Mouse (Mus musculus): Measurements from ENCODE around the gene Zfp1. TPM values are rescaled to one million over a fixed set of nuclear protein-coding genes. Genes with fewer than 3 reads are reported as not detected.

Gene Zfp1
- polyA plus RNA-seq, 1 experiment from 2014 or later = 20.5 TPM

DNA sequence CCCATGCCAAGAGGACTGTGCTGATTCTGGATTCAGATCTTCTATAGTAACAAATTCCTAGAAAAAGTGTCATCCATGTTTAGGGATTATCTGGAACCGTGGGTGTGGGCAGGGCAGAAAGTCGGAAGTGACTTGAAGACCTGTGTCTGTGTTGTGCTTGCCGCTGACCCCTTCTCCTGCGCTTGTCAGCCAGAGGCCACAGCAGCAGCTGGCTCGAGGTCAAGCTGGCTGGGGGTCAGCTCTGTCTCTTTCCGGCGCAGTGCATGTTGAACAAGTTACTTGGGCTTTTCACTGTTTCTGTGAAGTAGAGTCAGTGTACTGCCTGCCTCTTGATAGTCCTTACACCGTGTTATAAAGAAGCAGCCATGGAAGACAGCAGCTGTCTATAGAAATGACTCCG is 36.2 kb upstream of the Zfp1 start:
- no peaks in the 10 kb centered on the region for H3K36me3 ChIP-seq (ENCODE audit: insufficient read depth, low read length)
- H3K9me3 ChIP-seq (ENCODE audit: low read length) = no peaks in the 10 kb centered on the region
- no peak for ATAC-seq (ENCODE audit: low FRiP score, low TSS enrichment)
- H3K4me2 ChIP-seq (replicated peaks; ENCODE audit: low read depth, low read length) = no peak overlapping the region
- H3K9ac ChIP-seq (replicated peaks; ENCODE audit: low read length) = no peak overlapping the region
- no peaks in the 10 kb centered on the region for H3K27me3 ChIP-seq (ENCODE audit: insufficient read depth, low read length)
- WGBS = 68% methylated on average over 9 of the region's 9 CpGs
- no peak overlapping the region for H3K4me3 ChIP-seq (ENCODE audit: low read length)
- H3K4me1 ChIP-seq (ENCODE audit: insufficient read depth, low read length) = no peaks in the 10 kb centered on the region
- no peak overlapping the region for H3K27ac ChIP-seq (ENCODE audit: low read length)

DNA sequence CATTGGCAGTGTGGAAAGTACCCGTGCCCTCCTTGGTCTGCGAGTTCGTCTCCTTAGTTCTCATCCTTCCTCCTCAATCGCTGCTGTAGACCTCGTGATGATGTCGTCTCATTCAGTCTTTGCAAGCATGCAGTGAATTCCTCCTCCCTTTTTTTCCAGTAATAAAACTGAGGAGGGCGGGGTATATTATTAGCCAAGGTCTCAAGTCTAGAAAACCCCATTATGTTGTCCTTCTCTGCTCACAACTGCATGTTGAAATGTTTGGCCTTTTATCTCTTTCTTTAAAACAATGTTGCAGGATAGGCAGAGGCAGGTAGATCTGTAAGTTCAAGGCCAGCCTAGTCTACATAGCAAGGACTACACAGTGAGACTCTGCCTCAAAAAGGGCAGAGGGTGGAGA is 35.8 kb upstream of the Zfp1 start:
- Histone ChIP-seq H3K9me3 (ENCODE audit: low read length) (no peaks in the 10 kb centered on the region), H3K4me2 (replicated peaks; ENCODE audit: low read depth, low read length) (no peak overlapping the region), H3K9ac (replicated peaks; ENCODE audit: low read length) (no peak overlapping the region), H3K4me1 (ENCODE audit: insufficient read depth, low read length) (no peaks in the 10 kb centered on the region), H3K27ac (ENCODE audit: low read length) (no peak overlapping the region), H3K36me3 (ENCODE audit: insufficient read depth, low read length) (peaks cover 3% of the 10 kb centered on the region), H3K4me3 (ENCODE audit: low read length) (no peak overlapping the region), H3K27me3 (ENCODE audit: insufficient read depth, low read length) (no peaks in the 10 kb centered on the region)
- no peak for ATAC-seq (ENCODE audit: low FRiP score, low TSS enrichment)
- WGBS = 90% methylated on average over 7 of the region's 7 CpGs

DNA sequence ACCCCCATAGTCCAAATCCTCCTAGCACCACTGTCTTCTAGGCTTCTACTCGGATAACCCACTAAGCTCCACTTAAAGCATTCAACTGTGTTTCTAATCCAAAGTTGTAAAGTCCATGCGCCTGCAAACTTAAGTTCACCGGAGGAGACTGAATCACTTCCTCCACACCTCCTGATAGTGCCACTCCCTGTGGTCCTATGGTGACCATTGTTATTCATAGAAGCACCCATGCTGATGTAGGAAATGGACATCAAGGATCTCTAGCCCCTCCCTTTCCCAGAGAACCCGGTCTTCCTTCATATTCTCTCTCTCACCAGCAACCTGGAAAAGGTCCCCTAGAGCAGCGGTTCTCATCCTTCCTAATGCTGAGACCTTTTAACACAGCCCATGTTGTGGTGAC is 30.0 kb upstream of the Zfp1 start:
- Histone ChIP-seq H3K4me2 (replicated peaks; ENCODE audit: low read depth, low read length) (no peak overlapping the region), H3K27ac (ENCODE audit: low read length) (no peak overlapping the region), H3K9me3 (ENCODE audit: low read length) (no peaks in the 10 kb centered on the region), H3K4me3 (ENCODE audit: low read length) (no peak overlapping the region), H3K4me1 (ENCODE audit: insufficient read depth, low read length) (no peaks in the 10 kb centered on the region), H3K9ac (replicated peaks; ENCODE audit: low read length) (no peak overlapping the region), H3K36me3 (ENCODE audit: insufficient read depth, low read length) (peaks cover 5% of the 10 kb centered on the region), H3K27me3 (ENCODE audit: insufficient read depth, low read length) (no peaks in the 10 kb centered on the region)
- 79% methylated on average over 5 of the region's 5 CpGs for WGBS
- ATAC-seq (ENCODE audit: low FRiP score, low TSS enrichment) = no peak

DNA sequence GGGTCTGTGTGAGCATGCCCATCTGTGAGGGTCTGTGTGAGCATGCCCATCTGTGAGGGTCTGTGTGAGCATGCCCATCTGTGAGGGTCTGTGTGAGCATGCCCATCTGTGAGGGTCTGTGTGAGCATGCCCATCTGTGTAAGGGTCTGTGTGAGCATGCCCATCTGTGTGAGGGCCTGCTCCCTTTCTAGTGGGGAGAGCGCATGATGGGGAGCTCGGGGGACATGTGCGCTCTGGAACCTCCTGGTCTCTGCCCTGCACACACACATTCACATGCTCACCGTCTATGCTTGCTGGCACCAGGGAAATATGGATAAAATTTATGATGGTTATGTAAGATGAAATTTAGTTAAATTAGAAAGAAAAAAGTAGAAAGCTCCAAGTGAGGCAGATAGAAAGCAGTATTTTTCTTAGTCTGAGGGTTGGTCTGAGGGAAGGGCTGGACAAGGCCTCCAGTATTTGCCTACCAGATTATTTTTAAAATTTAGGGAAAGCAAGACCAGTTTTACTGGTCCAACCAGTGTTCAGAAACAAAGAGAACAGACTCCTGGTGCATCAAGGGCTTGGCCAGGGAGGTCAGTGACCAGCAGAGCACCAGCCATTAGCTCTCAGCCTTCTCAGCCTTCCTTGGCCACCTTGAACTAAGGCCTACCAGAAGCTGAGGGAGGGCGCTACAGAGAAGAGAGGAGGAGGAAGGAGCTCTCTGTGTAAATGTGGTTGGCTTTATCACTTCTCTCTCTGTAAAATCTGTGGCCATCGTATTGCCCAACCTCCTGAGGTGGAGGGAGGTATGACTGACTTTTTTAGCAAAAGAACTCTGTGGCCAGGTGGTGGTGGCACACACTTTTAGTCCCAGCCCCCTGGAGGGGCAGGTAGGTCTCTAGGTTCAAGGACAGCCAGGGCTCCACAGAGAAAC is 28.2 kb upstream of the Zfp1 start:
- H3K27ac ChIP-seq (ENCODE audit: low read length) = no peak overlapping the region
- no peak overlapping the region for H3K9ac ChIP-seq (replicated peaks; ENCODE audit: low read length)
- ATAC-seq (ENCODE audit: low FRiP score, low TSS enrichment) = no peak
- no peaks in the 10 kb centered on the region for H3K27me3 ChIP-seq (ENCODE audit: insufficient read depth, low read length)
- 90% methylated on average over 6 of the region's 6 CpGs for WGBS
- H3K9me3 ChIP-seq (ENCODE audit: low read length) = no peaks in the 10 kb centered on the region
- H3K4me1 ChIP-seq (ENCODE audit: insufficient read depth, low read length) = no peaks in the 10 kb centered on the region
- no peak overlapping the region for H3K4me2 ChIP-seq (replicated peaks; ENCODE audit: low read depth, low read length)
- peaks cover 8% of the 10 kb centered on the region for H3K36me3 ChIP-seq (ENCODE audit: insufficient read depth, low read length)
- H3K4me3 ChIP-seq (ENCODE audit: low read length) = no peak overlapping the region

DNA sequence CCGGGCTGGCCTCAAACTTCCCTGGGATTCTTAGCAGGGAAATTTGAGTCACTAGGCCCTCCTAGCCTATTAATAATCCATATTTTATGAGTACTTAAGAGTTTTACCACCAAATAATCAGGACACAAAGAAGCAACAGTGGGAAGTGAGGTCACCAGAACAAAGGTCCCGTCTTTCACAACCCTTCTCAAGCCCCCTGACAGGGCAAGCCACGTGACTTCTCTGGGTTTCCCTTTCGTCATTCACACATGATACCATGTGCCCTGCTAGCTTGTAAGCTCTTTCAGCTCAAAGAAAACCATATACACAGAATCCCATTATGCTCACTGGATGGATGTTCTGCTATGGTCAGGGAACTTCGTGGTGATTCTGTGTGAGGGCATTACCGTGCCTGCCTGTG is 25.4 kb upstream of the Zfp1 start:
- Histone ChIP-seq H3K27me3 (ENCODE audit: insufficient read depth, low read length) (no peaks in the 10 kb centered on the region), H3K9ac (replicated peaks; ENCODE audit: low read length) (no peak overlapping the region), H3K4me2 (replicated peaks; ENCODE audit: low read depth, low read length) (no peak overlapping the region), H3K4me1 (ENCODE audit: insufficient read depth, low read length) (no peaks in the 10 kb centered on the region), H3K27ac (ENCODE audit: low read length) (no peak overlapping the region), H3K9me3 (ENCODE audit: low read length) (no peaks in the 10 kb centered on the region), H3K4me3 (ENCODE audit: low read length) (no peak overlapping the region), H3K36me3 (ENCODE audit: insufficient read depth, low read length) (peaks cover 18% of the 10 kb centered on the region; the same call in 1 of the 2 replicates)
- no peak for ATAC-seq (ENCODE audit: low FRiP score, low TSS enrichment)
- 68% methylated on average over 6 of the region's 6 CpGs for WGBS

DNA sequence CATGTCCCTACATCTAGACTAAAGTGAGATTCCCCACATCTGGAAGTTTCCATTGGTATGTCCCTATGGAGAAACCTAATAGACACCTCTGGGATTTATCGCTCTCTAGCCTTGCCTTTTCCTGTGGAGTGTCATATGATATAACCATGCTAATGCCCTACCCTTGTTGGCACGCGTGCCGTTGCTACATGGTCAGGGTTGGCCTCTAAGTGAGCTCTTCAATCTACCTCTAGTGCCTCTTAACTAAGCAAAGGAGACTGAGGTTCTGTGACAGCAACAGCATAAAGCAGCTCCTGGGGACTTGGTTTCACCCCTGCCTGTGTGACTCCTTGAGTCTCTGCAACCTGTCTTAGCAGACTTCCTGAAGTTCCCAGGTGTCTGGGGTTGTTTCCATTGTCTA is 24.9 kb upstream of the Zfp1 start:
- Histone ChIP-seq H3K4me3 (ENCODE audit: low read length) (no peak overlapping the region), H3K9ac (replicated peaks; ENCODE audit: low read length) (no peak overlapping the region), H3K27ac (ENCODE audit: low read length) (no peak overlapping the region), H3K27me3 (ENCODE audit: insufficient read depth, low read length) (no peaks in the 10 kb centered on the region), H3K9me3 (ENCODE audit: low read length) (no peaks in the 10 kb centered on the region), H3K36me3 (ENCODE audit: insufficient read depth, low read length) (peaks cover 20% of the 10 kb centered on the region; the same call in 1 of the 2 replicates), H3K4me2 (replicated peaks; ENCODE audit: low read depth, low read length) (no peak overlapping the region), H3K4me1 (ENCODE audit: insufficient read depth, low read length) (no peaks in the 10 kb centered on the region)
- no peak for ATAC-seq (ENCODE audit: low FRiP score, low TSS enrichment)
- WGBS = 82% methylated on average over 4 of the region's 4 CpGs

DNA sequence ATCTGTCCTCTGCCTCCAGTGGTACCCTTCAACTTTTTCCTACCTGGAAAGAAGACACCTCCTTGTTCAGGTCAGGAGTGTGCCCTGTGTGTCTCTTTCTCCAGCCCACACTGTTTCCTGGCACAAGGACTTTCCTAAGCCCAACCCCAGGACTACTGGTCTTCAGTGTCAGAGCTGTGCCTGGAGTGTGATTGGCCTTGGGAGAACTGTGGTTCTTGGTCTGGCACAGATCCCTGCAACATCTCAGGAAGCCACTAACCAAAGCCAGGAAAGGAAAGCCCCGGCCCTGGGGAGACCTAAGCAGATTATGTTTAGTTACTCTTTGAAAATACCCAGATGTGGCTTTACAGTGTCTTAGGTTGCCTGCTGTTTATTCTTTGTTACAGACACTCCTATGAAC is 23.3 kb upstream of the Zfp1 start:
- Histone ChIP-seq H3K4me2 (replicated peaks; ENCODE audit: low read depth, low read length) (no peak overlapping the region), H3K36me3 (ENCODE audit: insufficient read depth, low read length) (peaks cover 20% of the 10 kb centered on the region; the same call in 1 of the 2 replicates), H3K27me3 (ENCODE audit: insufficient read depth, low read length) (no peaks in the 10 kb centered on the region), H3K4me1 (ENCODE audit: insufficient read depth, low read length) (no peaks in the 10 kb centered on the region), H3K9ac (replicated peaks; ENCODE audit: low read length) (no peak overlapping the region), H3K4me3 (ENCODE audit: low read length) (no peak overlapping the region), H3K27ac (ENCODE audit: low read length) (no peak overlapping the region), H3K9me3 (ENCODE audit: low read length) (no peaks in the 10 kb centered on the region)
- ATAC-seq (ENCODE audit: low FRiP score, low TSS enrichment) = no peak
- WGBS = 76% methylated on average over 1 of the region's 1 CpGs

DNA sequence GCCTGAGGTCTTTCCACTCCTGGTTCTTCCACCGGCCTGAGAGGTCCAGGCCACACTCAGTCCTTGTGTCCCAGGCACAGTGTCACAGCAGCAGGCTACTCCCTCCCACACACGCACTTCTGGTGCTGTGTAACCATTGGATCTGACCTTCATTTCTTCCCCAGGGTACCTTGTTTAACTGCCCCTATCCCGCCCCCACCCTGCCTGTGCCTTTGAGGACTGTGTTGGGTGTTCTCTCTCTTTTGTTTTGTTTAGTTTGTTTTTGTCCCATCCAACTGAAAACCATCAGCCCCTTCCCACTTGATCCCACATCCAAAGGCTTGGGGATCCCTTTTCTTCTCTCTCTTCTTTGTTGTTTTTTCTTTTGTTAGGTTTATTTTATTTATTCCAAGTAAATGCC is 21.1 kb upstream of the Zfp1 start:
- H3K36me3 ChIP-seq (ENCODE audit: insufficient read depth, low read length) = peaks cover 20% of the 10 kb centered on the region; the same call in 1 of the 2 replicates
- no peak overlapping the region for H3K4me2 ChIP-seq (replicated peaks; ENCODE audit: low read depth, low read length)
- H3K27me3 ChIP-seq (ENCODE audit: insufficient read depth, low read length) = no peaks in the 10 kb centered on the region
- no peak overlapping the region for H3K9ac ChIP-seq (replicated peaks; ENCODE audit: low read length)
- ATAC-seq (ENCODE audit: low FRiP score, low TSS enrichment) = no peak
- 61% methylated on average over 3 of the region's 3 CpGs for WGBS
- H3K27ac ChIP-seq (ENCODE audit: low read length) = no peak overlapping the region
- no peak overlapping the region for H3K4me3 ChIP-seq (ENCODE audit: low read length)
- H3K4me1 ChIP-seq (ENCODE audit: insufficient read depth, low read length) = peaks cover 5% of the 10 kb centered on the region
- no peaks in the 10 kb centered on the region for H3K9me3 ChIP-seq (ENCODE audit: low read length)

DNA sequence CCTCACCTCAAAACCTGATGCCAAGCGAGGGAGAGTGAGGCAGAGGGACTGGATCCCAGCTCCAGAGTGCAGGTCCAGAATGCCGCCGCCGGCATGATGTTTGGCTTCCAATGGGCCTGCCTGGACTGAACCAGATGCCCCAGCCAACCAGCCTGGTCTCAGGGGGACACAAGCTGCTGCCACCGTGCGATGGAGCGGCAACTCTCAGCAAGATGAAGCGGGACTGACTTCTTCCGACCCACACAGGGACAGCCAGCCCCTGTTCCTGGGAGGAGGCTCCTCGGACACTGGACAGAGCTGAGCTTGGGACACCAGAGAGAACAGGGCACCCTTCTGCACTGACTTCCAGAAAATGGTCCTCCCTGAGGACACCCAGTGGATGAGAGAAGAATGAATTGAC is 20.6 kb upstream of the Zfp1 start:
- Histone ChIP-seq H3K9me3 (ENCODE audit: low read length) (no peaks in the 10 kb centered on the region), H3K4me1 (ENCODE audit: insufficient read depth, low read length) (peaks cover 5% of the 10 kb centered on the region), H3K27ac (ENCODE audit: low read length) (no peak overlapping the region), H3K4me2 (replicated peaks; ENCODE audit: low read depth, low read length) (no peak overlapping the region), H3K36me3 (ENCODE audit: insufficient read depth, low read length) (peaks cover 20% of the 10 kb centered on the region; the same call in 1 of the 2 replicates), H3K4me3 (ENCODE audit: low read length) (no peak overlapping the region), H3K9ac (replicated peaks; ENCODE audit: low read length) (no peak overlapping the region), H3K27me3 (ENCODE audit: insufficient read depth, low read length) (no peaks in the 10 kb centered on the region)
- no peak for ATAC-seq (ENCODE audit: low FRiP score, low TSS enrichment)
- WGBS = 80% methylated on average over 10 of the region's 10 CpGs

DNA sequence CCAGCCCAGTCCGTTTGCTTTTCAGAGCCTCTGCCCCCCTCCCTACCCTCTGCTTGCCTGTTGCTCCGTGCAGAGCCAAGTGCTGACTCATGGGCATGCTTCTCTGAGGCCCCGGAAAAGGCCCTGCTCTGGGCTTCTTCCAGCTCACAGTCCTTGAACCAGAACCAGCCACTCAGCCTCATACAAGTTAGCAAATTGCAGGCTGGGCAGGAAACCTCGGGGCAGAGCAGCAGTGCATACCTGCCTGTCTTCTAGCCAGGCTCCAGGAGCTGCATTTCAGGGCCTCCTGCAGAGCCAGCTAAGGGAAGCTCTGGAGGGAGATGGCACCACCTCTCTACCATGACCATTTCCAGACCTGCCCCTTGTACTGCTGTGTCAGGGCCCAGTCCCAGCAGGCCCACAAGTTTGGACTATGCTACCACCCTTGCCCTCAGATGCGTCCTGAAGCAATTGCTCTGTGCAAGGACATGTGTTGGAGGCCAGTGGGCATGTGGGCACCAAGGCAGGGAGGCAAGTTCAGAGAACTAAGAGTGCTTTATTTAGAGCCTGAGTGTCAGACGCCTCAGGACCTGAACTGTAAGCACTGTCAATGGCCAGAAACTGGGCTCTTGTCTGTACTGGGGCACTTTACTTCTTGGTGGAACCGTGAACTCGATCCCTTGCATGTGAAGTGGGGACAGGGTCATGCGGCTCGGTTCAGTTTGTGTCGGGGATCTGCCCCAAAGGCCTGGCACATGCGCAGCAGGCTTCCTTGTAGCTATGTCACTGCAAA is 18.9 kb upstream of the Zfp1 start:
- peak; percentile 63 for ATAC-seq (ENCODE audit: low FRiP score, low TSS enrichment)
- Histone ChIP-seq H3K27me3 (ENCODE audit: insufficient read depth, low read length) (no peaks in the 10 kb centered on the region), H3K4me2 (replicated peaks; ENCODE audit: low read depth, low read length) (no peak overlapping the region), H3K9me3 (ENCODE audit: low read length) (no peaks in the 10 kb centered on the region), H3K36me3 (ENCODE audit: insufficient read depth, low read length) (peaks cover 19% of the 10 kb centered on the region; the same call in 1 of the 2 replicates), H3K4me3 (ENCODE audit: low read length) (no peak overlapping the region), H3K27ac (ENCODE audit: low read length) (peak overlapping the region; percentile 54), H3K9ac (replicated peaks; ENCODE audit: low read length) (no peak overlapping the region), H3K4me1 (ENCODE audit: insufficient read depth, low read length) (peaks cover 5% of the 10 kb centered on the region)
- WGBS = 79% methylated on average over 12 of the region's 12 CpGs

Data from kidney, embryonic 16.5 days (tissue).